Mouse (Mus musculus): ENCODE data around the gene Ttc4.

DNA sequence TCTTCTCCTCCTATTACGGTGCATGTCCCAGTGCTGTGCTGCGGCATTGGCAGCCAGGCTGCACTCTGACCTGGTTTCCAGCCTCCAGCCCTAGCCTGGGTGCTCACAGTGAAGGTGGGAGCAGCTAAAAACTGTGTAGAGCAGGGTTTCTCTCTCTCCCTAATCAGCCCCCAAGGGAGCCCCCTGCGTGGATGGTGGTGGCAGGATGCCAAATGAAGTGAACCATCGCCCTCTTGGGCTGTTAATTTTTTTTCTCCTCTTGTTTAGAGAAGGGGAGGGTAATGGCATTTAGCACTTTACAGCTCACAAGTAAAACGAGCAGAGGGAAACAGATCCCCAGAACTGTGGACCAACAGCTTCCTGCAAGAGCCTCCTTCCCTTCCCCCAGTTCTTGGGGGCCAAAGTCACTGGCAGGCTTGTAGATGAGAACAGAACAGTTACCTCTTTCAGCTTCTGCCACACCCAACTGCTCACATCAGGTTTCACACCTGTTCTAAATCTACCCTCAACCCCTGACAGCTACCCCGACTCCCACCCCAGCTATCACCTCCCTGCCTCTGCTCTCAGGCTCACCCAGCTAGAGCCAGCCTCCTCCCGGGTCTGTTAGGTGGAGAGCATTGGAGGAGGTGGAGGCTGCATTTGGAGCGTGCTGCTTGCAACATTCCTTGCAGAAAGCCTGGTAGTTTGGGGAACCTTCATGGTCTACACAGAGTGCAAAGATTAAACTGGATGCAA lies 35.1 kb downstream of the Ttc4 start:
- TF ChIP-seq POLR2A (IDR thresholded peaks at IDR 0.05; ENCODE audit: insufficient read length, low read depth), result no peak
- TF ChIP-seq POLR2AphosphoS2 (IDR thresholded peaks at IDR 0.05; ENCODE audit: insufficient read length, low read depth), result no peak
- TF ChIP-seq MAX (IDR thresholded peaks at IDR 0.05; ENCODE audit: low read depth), result no peak
- TF ChIP-seq TCF3 (IDR thresholded peaks at IDR 0.05; ENCODE audit: insufficient read length, low read depth), result no peak
- TF ChIP-seq USF1 (IDR thresholded peaks at IDR 0.05; ENCODE audit: low read depth), result no peak
- no peak for TF ChIP-seq CEBPB (IDR thresholded peaks at IDR 0.05; ENCODE audit: insufficient read depth, poor library complexity, severe bottlenecking)
- TF ChIP-seq TCF12 (IDR thresholded peaks at IDR 0.05; ENCODE audit: insufficient read depth, poor library complexity, severe bottlenecking), result no peak
- no peak for TF ChIP-seq E2F4 (IDR thresholded peaks at IDR 0.05; ENCODE audit: insufficient read depth)
- no peak for TF ChIP-seq REST (IDR thresholded peaks at IDR 0.05; ENCODE audit: insufficient read depth, insufficient read length)
- TF ChIP-seq SRF (IDR thresholded peaks at IDR 0.05; ENCODE audit: control insufficient read depth, insufficient read length, low read depth), result no peak
- no peak for TF ChIP-seq MYOD1 (IDR thresholded peaks at IDR 0.05; ENCODE audit: control insufficient read depth in 1 of 3, insufficient read length in 2 of 3, low read depth in 2 of 3)
- TF ChIP-seq MYOG (IDR thresholded peaks at IDR 0.05; ENCODE audit: control insufficient read depth in 1 of 3, insufficient read depth in 1 of 3, insufficient read length in 2 of 3, low read depth in 2 of 3), result no peak
